Mouse (Mus musculus) naive thymus-derived CD4-positive, alpha-beta T cell, adult 2 months (primary cell): ENCODE measurements at regions not wholly inside any gene's neighbourhood (a gene's known extent, or its start where the extent isn't known, plus 50 kb on each side); places are given as distances from the start of the nearest gene placed in this dataset.
A peak's percentile ranks its signal among the peaks of the same experiment; 100 is the strongest.

ENCODE experiments used
- DNase-seq: peaks from one replicate; pipeline ENCODE4 v3.0.0-alpha.2; 2011; ENCODE audit warnings: low read depth

- DNase-seq: no peak
Measured at GRCm38 (mm10) chr1:52397460-52397859, 103.0 kb downstream of the Nab1 start.

- peak; percentile 31 for DNase-seq
Measured at GRCm38 (mm10) chr1:52392933-52393332, 107.5 kb downstream of the Nab1 start.

DNA sequence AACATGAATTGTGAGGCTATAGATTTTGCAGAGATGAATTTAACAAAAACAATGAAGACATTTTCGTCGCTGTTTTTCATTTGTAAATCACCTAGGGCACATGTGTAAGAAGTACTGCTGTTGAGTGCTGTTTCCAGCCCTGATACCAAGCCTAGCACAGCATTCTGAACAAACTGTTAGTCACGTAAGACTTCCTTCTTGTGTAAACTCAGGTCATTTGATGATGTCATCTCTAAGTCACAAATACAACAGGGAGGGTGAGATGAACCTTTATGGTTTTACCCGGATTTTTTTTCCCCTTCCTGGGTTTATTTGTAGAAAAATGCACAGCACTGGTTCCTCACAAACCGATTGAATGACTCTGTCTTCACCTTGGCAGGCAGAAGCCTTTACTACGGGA is 111.6 kb downstream of the Nab1 start:
- peak; percentile 48 for DNase-seq

DNA sequence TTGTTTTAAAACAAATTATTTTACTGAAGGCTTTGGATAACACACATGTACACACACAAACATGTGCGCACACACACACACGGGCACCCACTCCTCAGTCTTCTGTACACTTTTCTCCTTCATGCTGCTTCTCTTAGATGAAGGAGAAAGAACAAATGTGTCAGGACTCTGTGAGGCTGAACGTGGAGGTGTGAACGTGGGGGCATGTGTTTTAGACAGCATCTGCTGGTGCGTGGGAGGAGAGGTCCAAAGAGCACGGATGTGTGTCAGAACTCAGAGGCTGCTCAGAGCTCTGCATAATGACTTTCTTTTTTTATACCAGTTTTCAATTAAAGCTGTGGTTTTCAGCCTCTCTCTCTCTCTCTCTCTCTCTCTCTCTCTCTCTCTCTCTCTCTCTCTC is 112.4 kb downstream of the Nab1 start:
- DNase-seq: peak; percentile 64

DNA sequence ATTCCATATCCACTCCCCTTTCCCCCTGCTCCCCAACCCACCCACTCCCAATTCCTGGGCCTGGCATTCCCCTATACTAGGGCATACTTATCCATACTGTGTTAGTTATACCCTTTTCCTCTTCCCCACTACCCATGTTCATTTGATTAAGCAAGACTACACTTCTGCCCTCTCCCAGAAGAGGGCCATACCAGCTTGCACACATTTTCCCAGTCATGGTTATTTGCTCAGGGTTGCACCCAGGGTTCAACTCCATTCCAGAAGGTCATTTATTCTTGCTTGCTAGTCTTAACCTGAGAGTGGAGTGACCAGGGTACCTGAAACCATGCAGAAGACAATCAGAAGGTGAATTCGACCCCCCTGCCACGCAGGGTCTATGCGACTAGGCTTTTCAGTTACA is 113.4 kb downstream of the Nab1 start:
- peak; percentile 9 for DNase-seq

DNA sequence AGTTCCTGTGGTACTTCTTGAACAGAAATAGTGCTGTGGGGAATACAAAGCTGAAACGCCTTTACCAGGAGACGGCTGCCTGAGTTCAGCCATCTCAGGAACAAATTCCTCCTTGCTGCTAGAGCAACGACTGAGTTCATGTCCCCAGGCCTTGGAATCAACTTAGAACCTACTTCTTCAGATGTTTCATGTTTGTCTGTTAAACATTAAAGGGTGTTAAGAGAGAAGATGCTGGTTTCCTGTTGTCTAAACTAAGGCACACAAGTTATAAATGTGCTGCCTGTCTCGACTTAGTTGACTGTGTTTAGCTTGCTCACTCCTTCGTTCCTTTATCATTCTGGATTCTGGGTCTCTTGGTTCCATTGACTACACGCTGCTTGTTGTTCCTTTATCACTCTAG is 125.2 kb downstream of the Nab1 start:
- peak; percentile 21 for DNase-seq

DNA sequence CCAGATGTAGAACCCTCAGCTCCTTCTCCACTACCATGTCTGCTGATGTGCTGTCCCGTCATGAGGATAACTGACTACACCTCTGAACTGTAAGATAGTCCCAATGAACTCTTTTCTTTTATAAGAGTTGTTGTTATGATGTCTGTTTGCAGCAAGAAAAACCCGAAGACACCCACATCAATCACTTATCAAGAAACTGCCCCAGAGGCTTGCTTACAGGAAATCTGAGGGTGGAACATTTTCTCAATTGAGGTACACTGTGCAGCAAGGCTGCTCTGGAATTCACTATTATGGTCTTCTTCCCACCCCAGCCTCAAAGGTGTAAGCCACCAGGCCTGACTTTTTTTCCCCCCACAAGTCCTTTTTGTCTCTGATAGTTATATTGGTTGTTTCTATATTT is 125.8 kb downstream of the Nab1 start:
- peak; percentile 39 for DNase-seq

- DNase-seq: no peak
Measured at GRCm38 (mm10) chr1:52373817-52374216, 126.7 kb downstream of the Nab1 start.

- no peak for DNase-seq
Measured at GRCm38 (mm10) chr1:52366386-52366785, 133.4 kb upstream of the Gls start.

- DNase-seq: peak; percentile 9
Measured at GRCm38 (mm10) chr1:52363625-52364024, 130.6 kb upstream of the Gls start.

DNA sequence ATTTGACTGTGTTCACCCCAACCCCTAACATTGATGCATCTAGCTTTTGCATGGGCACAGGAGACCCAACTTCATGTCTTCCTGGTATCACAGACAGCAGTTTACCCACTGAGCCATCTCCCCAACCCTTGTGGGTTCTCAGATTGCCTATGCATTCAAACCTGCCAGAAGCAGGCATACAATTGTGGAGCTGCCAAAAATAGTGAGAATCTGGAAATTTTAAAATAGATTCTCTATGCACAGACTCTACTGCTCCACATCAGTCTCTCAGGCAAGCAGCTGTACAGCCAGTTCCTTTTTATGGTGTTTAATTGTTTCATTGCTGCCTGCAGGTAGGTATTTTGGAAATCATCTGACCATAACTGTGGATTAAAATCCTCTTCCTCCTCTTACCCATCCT is 129.9 kb upstream of the Gls start:
- DNase-seq: no peak

DNA sequence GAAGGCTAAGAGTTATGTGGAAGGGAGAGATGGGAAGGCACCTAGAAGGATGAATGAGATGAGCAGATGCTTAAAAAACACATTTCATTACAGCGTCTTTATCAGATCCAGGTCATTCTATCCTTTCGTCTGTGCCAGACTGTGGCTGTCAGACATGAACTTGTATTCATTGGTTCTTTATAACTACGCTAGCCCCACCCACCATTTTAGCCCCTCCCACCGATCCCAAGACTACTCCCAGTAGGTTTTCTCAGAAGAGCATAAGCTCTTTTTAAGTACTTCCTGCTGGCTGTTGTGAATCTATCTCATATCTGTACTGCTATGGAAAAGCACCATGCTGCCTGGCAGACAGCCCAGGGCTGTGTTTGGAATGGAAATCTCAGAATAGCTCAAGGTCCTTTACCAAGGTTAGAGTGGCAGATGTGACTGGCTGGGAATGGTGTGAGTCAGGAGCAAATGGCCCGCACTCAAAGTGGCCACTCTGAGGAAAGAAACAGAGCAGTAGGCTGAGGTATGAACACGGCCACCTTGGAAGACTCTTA is 121.1 kb upstream of the Gls start:
- no peak for DNase-seq

GRCm38 (mm10) chr1:52342127-52342526 is 109.1 kb upstream of the Gls start:
- DNase-seq: no peak

- DNase-seq: no peak
Measured at GRCm38 (mm10) chr1:52338704-52339103, 105.7 kb upstream of the Gls start.

DNA sequence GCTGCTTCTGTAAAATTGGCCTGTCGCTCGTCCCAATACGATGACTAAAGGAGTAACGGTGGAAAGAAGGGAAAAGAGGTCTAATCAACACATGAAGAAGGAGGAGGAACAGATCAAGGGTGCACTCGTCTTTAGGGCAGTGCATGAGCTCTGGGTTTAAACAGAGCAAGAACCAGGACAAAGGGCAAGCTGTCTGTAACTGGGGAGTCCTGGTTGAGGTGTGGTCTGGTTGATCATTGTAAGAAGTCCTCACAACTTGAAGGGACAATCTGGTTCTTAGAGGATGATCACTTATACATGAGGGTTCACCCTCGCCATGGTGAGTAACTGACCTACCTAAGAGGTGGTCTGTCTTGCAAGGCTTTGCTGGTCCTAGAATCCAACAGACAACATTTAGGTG is 105.2 kb upstream of the Gls start:
- no peak for DNase-seq

DNA sequence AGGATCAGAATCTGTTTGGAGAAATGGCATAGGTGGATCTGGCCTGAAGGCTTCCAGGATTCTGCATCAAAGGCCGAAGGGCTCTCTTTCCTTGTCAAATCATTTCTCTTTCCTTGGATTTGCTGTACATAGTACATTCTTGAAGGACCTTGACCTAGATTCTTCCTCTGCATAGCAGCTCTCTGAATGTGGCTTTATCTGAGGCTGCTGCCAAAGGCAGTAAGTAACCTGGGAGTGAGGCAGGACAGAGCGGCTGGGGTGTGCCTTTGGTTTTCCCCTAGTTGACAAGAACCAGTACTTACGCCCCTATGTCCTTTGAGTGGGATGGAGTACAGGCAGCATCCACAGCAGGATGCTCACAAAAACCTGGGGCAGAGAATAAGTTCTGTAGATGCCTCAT is 103.7 kb upstream of the Gls start:
- no peak for DNase-seq

- no peak for DNase-seq
Measured at GRCm38 (mm10) chr1:52332013-52332412, 99.0 kb upstream of the Gls start.

DNA sequence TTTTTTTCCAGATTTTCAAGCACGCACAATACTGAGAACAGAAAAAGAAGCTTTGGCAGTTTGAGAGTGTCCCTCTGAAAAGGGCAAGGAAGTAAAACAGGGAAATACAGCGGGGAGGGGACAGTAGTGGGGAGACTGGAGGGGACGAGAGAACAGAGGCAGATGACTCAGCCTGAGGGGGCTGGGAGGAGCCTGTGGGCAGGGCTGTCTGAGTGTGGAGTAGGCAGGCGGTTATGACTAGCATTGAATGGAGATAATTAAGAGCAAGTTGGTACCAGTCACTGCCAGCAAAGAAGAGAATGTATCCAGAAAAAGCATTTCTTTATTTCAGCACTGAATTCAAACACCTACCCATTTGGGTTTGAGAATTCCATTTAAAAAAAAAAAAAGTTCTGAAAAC is 98.4 kb upstream of the Gls start:
- DNase-seq: no peak

DNA sequence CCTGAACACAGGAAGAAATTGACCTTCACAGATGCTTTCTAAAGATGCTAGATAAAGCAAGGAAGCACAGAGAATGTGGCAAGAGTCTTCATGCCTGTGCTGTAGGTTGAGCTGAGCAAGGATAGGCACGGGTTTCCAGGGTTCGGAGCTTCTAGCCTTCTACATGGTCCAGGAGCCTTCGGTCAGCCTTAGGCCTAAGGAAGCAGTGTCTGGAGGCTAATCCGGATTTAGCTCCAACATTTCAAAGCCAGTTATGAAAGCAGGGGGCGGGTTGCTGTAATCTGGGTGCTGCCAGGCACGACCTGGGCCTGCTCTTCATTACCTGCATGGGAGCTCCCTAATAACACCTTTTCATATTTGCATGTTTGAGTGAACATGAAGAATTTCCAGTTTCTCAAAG is 97.5 kb upstream of the Gls start:
- no peak for DNase-seq

- peak; percentile 30 for DNase-seq
Measured at GRCm38 (mm10) chr1:52328507-52328906, 95.5 kb upstream of the Gls start.

DNA sequence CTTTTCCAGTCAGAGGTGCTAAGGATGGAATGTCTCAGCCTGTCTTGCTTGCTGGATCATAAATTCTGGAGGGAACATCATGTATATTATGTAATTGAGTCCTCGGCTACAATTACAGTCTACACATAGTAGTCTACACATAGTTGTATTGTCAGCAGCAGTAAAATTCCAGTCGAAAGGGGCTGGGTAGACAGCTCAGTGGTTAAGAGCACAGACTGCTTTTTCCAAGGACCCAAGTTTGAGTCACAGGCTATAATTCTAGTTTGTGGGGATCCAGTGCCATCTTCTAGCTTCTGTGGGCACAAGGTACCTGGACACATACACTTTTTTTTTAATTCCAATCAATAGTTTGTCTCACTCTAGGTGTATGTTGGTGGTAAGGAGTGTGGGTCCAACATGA is 91.3 kb upstream of the Gls start:
- no peak for DNase-seq

GRCm38 (mm10) chr1:52312076-52312633 is 79.1 kb upstream of the Gls start:
- DNase-seq: no peak

- peak; percentile 51 for DNase-seq
Measured at GRCm38 (mm10) chr1:52306892-52307291, 73.9 kb upstream of the Gls start.
